Mouse (Mus musculus) midbrain, embryonic 15.5 days (tissue): ENCODE data around the gene Gm20388. TPM values are rescaled to one million over a fixed set of nuclear protein-coding genes. Genes with fewer than 3 reads are reported as not detected.
A peak's percentile ranks its signal among the peaks of the same experiment; 100 is the strongest.

Experiments used
- ATAC-seq: fragments of 200-750 bp; cut with Nextera tagmentation; replicated peaks from 2 replicates; pipeline ENCODE4 v1.8.0; 2017; ENCODE audit warnings: moderate TSS enrichment
- H3K27ac ChIP-seq: fragments of 300-500 bp; sonication (generic); 2 replicates; pipeline ENCODE4 v1.5.1; 2015; ENCODE audit warnings: mild to moderate bottlenecking, inconsistent platforms
- H3K27me3 ChIP-seq: fragments of 300-500 bp; sonication (generic); replicated peaks from 2 replicates; pipeline ENCODE4 v1.6.1; 2015; ENCODE audit warnings: inconsistent platforms
- H3K36me3 ChIP-seq: fragments of 300-500 bp; sonication (generic); replicated peaks from 2 replicates; pipeline ENCODE4 v1.6.1; 2015; ENCODE audit warnings: inconsistent platforms
- H3K4me1 ChIP-seq: fragments of 300-500 bp; sonication (generic); 2 replicates; pipeline ENCODE4 v1.6.1; 2015; ENCODE audit warnings: inconsistent platforms
- H3K4me2 ChIP-seq: fragments of 300-500 bp; sonication (generic); 2 replicates; pipeline ENCODE4 v1.6.1; 2015; ENCODE audit warnings: inconsistent platforms, mild to moderate bottlenecking, moderate library complexity
- H3K4me3 ChIP-seq: fragments of 300-500 bp; sonication (generic); 2 replicates; pipeline ENCODE4 v1.5.1; 2015; ENCODE audit warnings: mild to moderate bottlenecking, inconsistent platforms
- H3K9ac ChIP-seq: fragments of 300-500 bp; sonication (generic); 2 replicates; pipeline ENCODE4 v1.6.1; 2015; ENCODE audit warnings: mild to moderate bottlenecking, inconsistent platforms
- H3K9me3 ChIP-seq: fragments of 300-500 bp; sonication (generic); 2 replicates; pipeline ENCODE4 v1.6.1; 2016; ENCODE audit warnings: inconsistent platforms
- WGBS: fragments of 180-500 bp; shearing (Covaris S2); methylation state at CpG from one replicate; pipeline ENCODE4 v1.1.7; 2015; ENCODE audit warnings: mixed read lengths; 5-methylcytosine and 5-hydroxymethylcytosine counted together
- polyA plus RNA-seq: library from polyadenylated mRNA; unstranded; fragments of >200 nt; fragmentation: Nextera tagmentation; extraction: Ambion mirVana; gene quantifications from 2 replicates; pipeline ENCODE4 v1.2.1, GENCODE M21; 2015

The Gm20388 gene
- polyA plus RNA-seq, 1 experiment from 2014 or later: 5.6 TPM

GRCm38 (mm10) chr8:123783525-123784249 lies 3873.0 kb downstream of the Gm20388 start:
- H3K27me3 ChIP-seq: no peaks in the 10 kb centered on the region
- H3K27ac ChIP-seq: no peak overlapping the region
- peak; percentile 91 for ATAC-seq
- H3K9ac ChIP-seq: no peak overlapping the region
- WGBS: 11% methylated on average over 6 of the region's 6 CpGs
- H3K4me2 ChIP-seq: no peak overlapping the region
- H3K4me3 ChIP-seq: no peak overlapping the region
- H3K36me3 ChIP-seq: no peaks in the 10 kb centered on the region
- no peaks in the 10 kb centered on the region for H3K4me1 ChIP-seq
- H3K9me3 ChIP-seq: no peaks in the 10 kb centered on the region

- no peaks in the 10 kb centered on the region for H3K36me3 ChIP-seq
- no peak overlapping the region for H3K4me2 ChIP-seq
- H3K27me3 ChIP-seq: no peaks in the 10 kb centered on the region
- H3K4me1 ChIP-seq: no peaks in the 10 kb centered on the region
- no peaks in the 10 kb centered on the region for H3K9me3 ChIP-seq
- H3K9ac ChIP-seq: no peak overlapping the region
- 72% methylated on average over 6 of the region's 6 CpGs for WGBS
- no peak for ATAC-seq
- no peak overlapping the region for H3K27ac ChIP-seq
- no peak overlapping the region for H3K4me3 ChIP-seq
These were observed 3875.5 kb downstream of the Gm20388 start for GRCm38 (mm10) chr8:123786166-123786565.

GRCm38 (mm10) chr8:123786644-123787043 lies 3876.0 kb downstream of the Gm20388 start:
- no peaks in the 10 kb centered on the region for H3K36me3 ChIP-seq
- H3K4me3 ChIP-seq: no peak overlapping the region
- 73% methylated on average over 6 of the region's 6 CpGs for WGBS
- no peak overlapping the region for H3K9ac ChIP-seq
- H3K27me3 ChIP-seq: no peaks in the 10 kb centered on the region
- no peaks in the 10 kb centered on the region for H3K9me3 ChIP-seq
- no peaks in the 10 kb centered on the region for H3K4me1 ChIP-seq
- H3K27ac ChIP-seq: no peak overlapping the region
- ATAC-seq: no peak
- H3K4me2 ChIP-seq: no peak overlapping the region

- Histone ChIP-seq H3K4me3 (no peak overlapping the region), H3K27me3 (peaks cover 5% of the 10 kb centered on the region; the same call in 1 of the 2 replicates), H3K27ac (no peak overlapping the region), H3K9me3 (no peaks in the 10 kb centered on the region), H3K4me2 (peak overlapping the region; percentile 2; the same call in 1 of the 2 replicates), H3K9ac (no peak overlapping the region), H3K4me1 (no peaks in the 10 kb centered on the region), H3K36me3 (no peaks in the 10 kb centered on the region)
- 64% methylated on average over 21 of the region's 21 CpGs for WGBS
- no peak for ATAC-seq
These were observed 3876.7 kb downstream of the Gm20388 start for GRCm38 (mm10) chr8:123787254-123787897.

- Histone ChIP-seq H3K9me3 (no peaks in the 10 kb centered on the region), H3K9ac (no peak overlapping the region), H3K4me1 (no peaks in the 10 kb centered on the region), H3K4me2 (no peak overlapping the region), H3K36me3 (no peaks in the 10 kb centered on the region), H3K27ac (no peak overlapping the region), H3K27me3 (peaks cover 6% of the 10 kb centered on the region; the same call in 1 of the 2 replicates), H3K4me3 (no peak overlapping the region)
- no peak for ATAC-seq
- WGBS: 57% methylated on average over 14 of the region's 14 CpGs
These were observed 3878.0 kb downstream of the Gm20388 start for GRCm38 (mm10) chr8:123788416-123789170.

GRCm38 (mm10) chr8:123789461-123789860 lies 3878.8 kb downstream of the Gm20388 start:
- no peaks in the 10 kb centered on the region for H3K36me3 ChIP-seq
- H3K27me3 ChIP-seq: peaks cover 6% of the 10 kb centered on the region; the same call in 1 of the 2 replicates
- no peaks in the 10 kb centered on the region for H3K4me1 ChIP-seq
- H3K4me3 ChIP-seq: no peak overlapping the region
- H3K4me2 ChIP-seq: no peak overlapping the region
- 78% methylated on average over 9 of the region's 9 CpGs for WGBS
- no peaks in the 10 kb centered on the region for H3K9me3 ChIP-seq
- H3K9ac ChIP-seq: no peak overlapping the region
- no peak overlapping the region for H3K27ac ChIP-seq
- ATAC-seq: no peak

GRCm38 (mm10) chr8:123789970-123790369 lies 3879.3 kb downstream of the Gm20388 start:
- Histone ChIP-seq H3K9me3 (no peaks in the 10 kb centered on the region), H3K4me3 (no peak overlapping the region), H3K36me3 (no peaks in the 10 kb centered on the region), H3K27me3 (peaks cover 6% of the 10 kb centered on the region; the same call in 1 of the 2 replicates), H3K4me1 (no peaks in the 10 kb centered on the region), H3K27ac (no peak overlapping the region), H3K4me2 (no peak overlapping the region), H3K9ac (no peak overlapping the region)
- ATAC-seq: no peak
- WGBS: 0% methylated on average over 4 of the region's 4 CpGs

- no peak overlapping the region for H3K4me3 ChIP-seq
- H3K9me3 ChIP-seq: no peaks in the 10 kb centered on the region
- H3K9ac ChIP-seq: no peak overlapping the region
- H3K36me3 ChIP-seq: no peaks in the 10 kb centered on the region
- WGBS: 19% methylated on average over 16 of the region's 16 CpGs
- no peaks in the 10 kb centered on the region for H3K4me1 ChIP-seq
- H3K27me3 ChIP-seq: peaks cover 6% of the 10 kb centered on the region; the same call in 1 of the 2 replicates
- H3K4me2 ChIP-seq: no peak overlapping the region
- no peak overlapping the region for H3K27ac ChIP-seq
- no peak for ATAC-seq
These were observed 3880.6 kb downstream of the Gm20388 start for GRCm38 (mm10) chr8:123791101-123791844.

- H3K9me3 ChIP-seq: no peaks in the 10 kb centered on the region
- H3K36me3 ChIP-seq: no peaks in the 10 kb centered on the region
- no peak for ATAC-seq
- no peak overlapping the region for H3K4me3 ChIP-seq
- H3K4me2 ChIP-seq: no peak overlapping the region
- H3K27ac ChIP-seq: no peak overlapping the region
- WGBS: 52% methylated on average over 7 of the region's 7 CpGs
- peaks cover 6% of the 10 kb centered on the region; the same call in 1 of the 2 replicates for H3K27me3 ChIP-seq
- H3K9ac ChIP-seq: no peak overlapping the region
- no peaks in the 10 kb centered on the region for H3K4me1 ChIP-seq
These were observed 3881.2 kb downstream of the Gm20388 start for GRCm38 (mm10) chr8:123791845-123792225.

GRCm38 (mm10) chr8:123793900-123794299 lies 3883.3 kb downstream of the Gm20388 start:
- no peaks in the 10 kb centered on the region for H3K36me3 ChIP-seq
- no peak overlapping the region for H3K9ac ChIP-seq
- H3K27ac ChIP-seq: no peak overlapping the region
- H3K27me3 ChIP-seq: peaks cover 6% of the 10 kb centered on the region; the same call in 1 of the 2 replicates
- no peak overlapping the region for H3K4me3 ChIP-seq
- ATAC-seq: no peak
- H3K4me1 ChIP-seq: no peaks in the 10 kb centered on the region
- no peak overlapping the region for H3K4me2 ChIP-seq
- WGBS: 68% methylated on average over 10 of the region's 10 CpGs
- no peaks in the 10 kb centered on the region for H3K9me3 ChIP-seq

GRCm38 (mm10) chr8:123794766-123795165 lies 3884.1 kb downstream of the Gm20388 start:
- Histone ChIP-seq H3K4me3 (no peak overlapping the region), H3K36me3 (no peaks in the 10 kb centered on the region), H3K9ac (no peak overlapping the region), H3K27me3 (peaks cover 6% of the 10 kb centered on the region; the same call in 1 of the 2 replicates), H3K4me2 (no peak overlapping the region), H3K27ac (no peak overlapping the region), H3K4me1 (no peaks in the 10 kb centered on the region), H3K9me3 (no peaks in the 10 kb centered on the region)
- WGBS: 85% methylated on average over 4 of the region's 4 CpGs
- no peak for ATAC-seq

- peaks cover 6% of the 10 kb centered on the region; the same call in 1 of the 2 replicates for H3K27me3 ChIP-seq
- H3K4me2 ChIP-seq: no peak overlapping the region
- ATAC-seq: no peak
- no peak overlapping the region for H3K27ac ChIP-seq
- H3K9me3 ChIP-seq: no peaks in the 10 kb centered on the region
- 41% methylated on average over 4 of the region's 4 CpGs for WGBS
- H3K4me1 ChIP-seq: no peaks in the 10 kb centered on the region
- no peak overlapping the region for H3K4me3 ChIP-seq
- no peak overlapping the region for H3K9ac ChIP-seq
- H3K36me3 ChIP-seq: no peaks in the 10 kb centered on the region
These were observed 3886.1 kb downstream of the Gm20388 start for GRCm38 (mm10) chr8:123796758-123797157.
